Mouse (Mus musculus): Measurements from ENCODE around the gene Rpa1. TPM values are rescaled to one million over a fixed set of nuclear protein-coding genes. Genes with fewer than 3 reads are reported as not detected.
"Not testable (repeated sequence)": the region's sequence is repeated elsewhere in the genome, so short reads cannot be mapped to it uniquely, and the experiment has no call there.

Gene Rpa1
- total RNA-seq, 2 experiments from 2014 or later: 47.2 to 49.9 TPM

DNA sequence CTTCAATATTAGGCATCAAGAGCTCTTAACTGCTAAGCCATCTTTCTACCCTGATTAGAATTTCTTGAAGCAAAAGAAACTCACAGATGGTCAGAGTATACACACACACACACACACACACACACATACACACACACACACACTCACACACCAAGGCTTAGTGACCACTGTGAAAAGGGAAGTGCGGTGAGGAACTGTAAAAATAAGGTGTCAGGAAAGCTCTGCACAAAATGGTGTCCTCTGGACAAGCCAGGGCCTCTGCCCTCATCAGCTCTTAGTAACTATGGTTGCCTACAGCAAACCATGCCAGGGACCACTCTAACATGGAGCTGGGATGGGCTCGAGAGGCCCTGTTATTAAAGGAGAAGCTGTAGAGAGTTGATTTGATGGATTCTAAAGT lies 23.7 kb downstream of the Rpa1 start:
- DNase-seq (ENCODE audit: low spot score in 2 of 2): no peak

GRCm38 (mm10) chr11:75323326-75323737 lies 24.8 kb downstream of the Rpa1 start:
- no peak for DNase-seq (ENCODE audit: low spot score in 2 of 2)

DNA sequence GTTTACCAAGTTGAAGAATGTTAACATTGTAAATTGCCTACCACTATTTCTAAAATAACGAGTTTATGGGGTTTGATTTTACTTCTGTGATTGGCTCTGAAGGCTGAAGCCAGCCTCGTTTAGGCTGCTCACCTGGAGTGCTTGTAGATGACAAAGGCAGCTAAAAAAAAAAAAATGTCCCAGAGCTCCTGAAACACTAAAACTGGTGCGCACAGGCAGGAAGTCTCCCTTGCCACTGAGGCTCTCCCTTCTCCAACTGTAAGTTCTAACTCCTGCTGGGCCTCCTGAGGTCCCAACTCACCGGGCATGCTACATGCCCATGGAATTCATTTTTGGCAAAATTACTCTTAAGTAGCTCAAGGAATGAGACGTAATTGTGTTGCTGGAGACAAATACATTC lies 28.9 kb downstream of the Rpa1 start:
- no peak for DNase-seq (ENCODE audit: low spot score in 2 of 2)

DNA sequence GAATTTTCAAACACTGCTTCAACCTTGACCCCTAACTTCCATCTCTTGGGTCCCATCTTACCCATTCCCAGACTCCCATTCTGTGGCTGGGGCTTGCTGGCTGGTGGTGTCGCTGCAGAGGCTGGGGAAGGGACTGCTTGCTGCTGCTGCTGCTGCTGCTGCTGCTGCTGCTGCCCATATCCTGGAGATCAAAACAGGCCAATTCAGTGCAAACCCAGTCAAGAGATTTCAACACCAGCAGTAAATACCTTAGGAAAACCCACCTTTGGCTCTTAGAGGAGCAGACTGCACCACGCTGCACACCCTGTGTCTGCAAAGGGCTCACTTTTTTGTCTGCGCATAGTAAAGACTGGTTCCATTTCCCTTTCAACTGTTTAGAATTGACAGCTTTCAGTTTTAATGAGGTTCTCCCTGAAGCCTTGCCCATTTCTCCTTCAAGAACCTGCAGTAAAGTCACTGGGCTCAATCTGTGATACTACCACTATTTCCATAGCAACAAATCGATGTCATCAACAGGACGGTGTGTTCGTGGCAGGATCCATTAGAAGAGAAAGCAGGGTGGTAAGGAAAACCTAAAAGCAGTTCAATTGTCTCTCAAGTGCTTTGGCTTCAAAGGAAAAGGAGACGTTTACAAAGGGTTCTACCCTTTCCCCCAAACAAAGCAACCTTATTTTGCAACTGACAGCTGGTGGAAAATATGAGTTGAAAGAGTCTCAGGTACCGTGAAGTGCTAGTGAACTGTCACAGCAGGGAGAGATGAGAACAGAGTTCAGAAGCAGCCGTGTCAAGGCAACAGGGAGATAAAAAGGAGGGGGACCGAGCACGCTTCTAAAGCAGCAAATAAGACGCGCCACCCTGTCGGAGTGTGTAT lies 29.5 kb downstream of the Rpa1 start:
- no peak for DNase-seq (ENCODE audit: low spot score in 2 of 2)

DNA sequence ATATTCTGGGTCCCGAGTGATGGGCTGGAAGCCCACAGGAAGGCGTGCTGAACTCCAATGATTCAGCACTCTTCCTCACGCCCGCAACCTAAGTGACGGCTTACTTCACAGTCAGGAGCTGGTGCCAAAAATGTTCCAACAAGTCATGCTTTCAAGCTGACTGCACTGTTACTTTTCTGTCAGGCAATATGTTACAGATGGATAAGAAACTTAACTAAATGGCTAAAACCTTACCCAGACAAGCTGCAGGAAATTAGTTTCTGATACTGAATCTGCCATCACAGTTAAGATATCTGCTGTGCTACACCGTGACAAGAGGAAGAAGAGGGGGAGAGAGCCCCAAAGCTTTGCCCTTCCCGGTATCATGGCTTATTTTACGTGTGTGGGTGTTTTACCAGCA lies 34.3 kb downstream of the Rpa1 start:
- DNase-seq (ENCODE audit: low spot score in 2 of 2): peak in 1 of 2 experiments; percentile 52

DNA sequence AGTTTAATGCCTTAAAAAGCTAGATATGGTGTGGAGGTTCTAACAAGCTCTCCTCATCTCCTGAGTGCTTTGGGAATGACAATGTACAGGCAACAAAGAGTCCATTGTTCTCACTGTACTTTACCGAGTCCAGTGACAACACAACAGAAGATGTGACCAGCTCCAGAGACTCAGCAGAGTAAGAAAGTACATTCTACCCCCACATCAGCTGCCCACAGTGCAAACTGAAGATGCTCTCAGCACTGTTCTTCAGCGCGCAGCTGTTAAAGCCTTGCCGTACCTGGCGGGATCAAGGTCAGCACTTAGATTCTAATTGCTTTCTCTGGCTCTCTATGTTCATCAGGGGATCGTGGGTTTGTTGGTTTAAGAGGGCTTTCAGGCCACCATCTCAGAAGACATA lies 36.4 kb downstream of the Rpa1 start:
- no peak for DNase-seq (ENCODE audit: low spot score in 2 of 2)

- no peak for DNase-seq (ENCODE audit: low spot score in 2 of 2)
Observed at GRCm38 (mm10) chr11:75310813-75311212, 37.3 kb downstream of the Rpa1 start.

DNA sequence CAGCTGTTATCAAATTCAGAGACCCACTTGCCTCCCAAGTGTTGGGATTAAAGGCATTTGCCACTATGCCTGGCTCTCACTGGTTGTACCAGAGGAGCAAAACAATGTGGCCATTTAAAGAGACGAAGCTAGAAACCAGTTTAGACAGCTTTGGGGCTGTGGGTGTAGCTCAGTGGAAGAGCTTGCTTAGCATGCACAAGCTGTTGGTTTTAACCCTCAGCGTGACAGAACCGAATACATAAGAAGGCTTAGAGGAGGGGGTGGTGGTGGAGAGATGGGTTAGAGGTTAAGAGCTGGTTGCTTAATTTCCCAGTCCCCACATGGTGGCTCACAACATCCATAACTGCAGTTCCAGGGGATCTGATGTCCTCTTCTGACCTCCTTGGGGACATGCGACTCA lies 39.5 kb downstream of the Rpa1 start:
- DNase-seq (ENCODE audit: low spot score in 2 of 2): no peak

DNA sequence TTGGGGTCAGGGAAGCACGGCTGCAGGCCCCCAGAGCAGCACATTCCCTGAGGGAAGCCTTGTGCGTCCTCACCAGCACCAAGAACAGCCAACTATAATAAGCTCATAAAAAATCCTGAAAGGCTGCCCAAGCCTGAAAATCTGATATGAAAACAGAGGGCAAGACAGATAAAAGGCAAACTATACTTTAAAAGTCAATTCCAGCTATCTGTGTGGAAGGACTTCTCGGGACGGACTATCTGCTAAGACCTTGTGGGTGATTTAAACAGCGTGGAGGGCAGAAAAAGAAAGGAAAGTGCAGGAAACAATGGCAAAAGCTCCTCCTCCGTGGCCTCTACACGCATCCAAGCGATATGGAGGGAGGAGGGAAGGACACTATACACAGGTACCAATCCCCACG lies 43.3 kb downstream of the Rpa1 start:
- DNase-seq (ENCODE audit: low spot score in 2 of 2): no peak

DNA sequence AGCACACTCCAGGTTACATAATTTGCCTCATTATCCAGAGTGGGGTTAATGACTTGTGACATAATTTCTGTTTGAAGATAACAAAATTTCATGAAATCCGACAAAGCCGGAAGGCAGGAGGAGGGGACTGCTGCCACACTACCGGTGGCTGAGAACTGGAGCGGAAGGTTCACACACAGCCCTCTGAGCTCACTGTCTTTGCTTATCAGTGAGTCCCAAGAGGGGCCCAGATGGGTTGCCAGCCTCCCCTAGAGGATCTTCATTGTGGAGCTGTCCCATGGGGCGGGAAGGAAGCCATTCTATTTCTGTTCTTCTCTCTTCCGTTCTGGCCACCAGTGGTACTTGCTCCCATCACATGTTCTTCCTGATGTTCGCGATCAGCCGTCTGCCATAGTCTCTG lies 47.2 kb downstream of the Rpa1 start:
- no peak for DNase-seq (ENCODE audit: low spot score in 2 of 2)

GRCm38 (mm10) chr11:75299786-75300185 lies 48.3 kb downstream of the Rpa1 start:
- no peak for DNase-seq (ENCODE audit: low spot score in 2 of 2)

DNA sequence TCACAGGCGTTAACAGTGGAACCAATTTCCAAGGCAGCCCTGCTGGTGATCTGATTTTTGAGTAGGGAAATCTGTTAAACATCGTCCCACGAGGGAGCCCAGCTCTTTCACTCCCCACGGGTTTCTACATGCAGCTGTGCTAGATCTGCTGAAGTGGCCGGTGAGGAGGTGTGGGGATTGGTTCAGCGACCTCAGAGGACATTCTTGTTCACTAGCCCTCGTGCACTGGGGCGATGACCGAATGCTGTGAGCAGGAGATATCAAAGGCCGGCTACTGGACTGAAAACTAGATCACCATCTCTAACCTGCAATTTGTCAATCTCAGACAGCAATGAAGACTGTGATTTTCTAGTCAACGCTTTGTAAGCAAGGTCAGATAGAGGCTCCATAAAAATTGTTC lies 49.6 kb downstream of the Rpa1 start:
- DNase-seq (ENCODE audit: low spot score in 2 of 2): no peak

GRCm38 (mm10) chr11:75297631-75298030 lies 50.5 kb downstream of the Rpa1 start:
- DNase-seq (ENCODE audit: low spot score in 2 of 2): no peak

- no peak for DNase-seq (ENCODE audit: low spot score in 2 of 2)
Observed at GRCm38 (mm10) chr11:75296406-75297005, 51.6 kb downstream of the Rpa1 start.

DNA sequence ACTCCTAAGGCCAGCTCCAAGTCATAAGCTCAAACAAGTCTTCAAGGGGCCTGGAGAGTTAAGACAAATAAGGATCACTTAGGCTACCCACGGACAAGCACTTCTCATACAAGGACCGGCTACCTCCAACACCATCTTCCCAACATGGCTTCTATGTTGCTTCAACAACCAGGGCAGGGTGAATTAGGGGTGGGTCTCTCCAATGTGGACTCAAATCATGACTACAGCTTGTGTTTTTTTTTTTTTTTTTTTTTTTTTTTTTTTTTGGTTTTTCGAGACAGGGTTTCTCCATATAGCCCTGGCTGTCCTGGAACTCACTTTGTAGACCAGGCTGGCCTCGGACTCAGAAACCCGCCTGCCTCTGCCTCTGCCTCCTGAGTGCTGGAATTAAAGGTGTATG lies 52.6 kb downstream of the Rpa1 start:
- DNase-seq (ENCODE audit: low spot score in 2 of 2): not testable (repeated sequence)

DNA sequence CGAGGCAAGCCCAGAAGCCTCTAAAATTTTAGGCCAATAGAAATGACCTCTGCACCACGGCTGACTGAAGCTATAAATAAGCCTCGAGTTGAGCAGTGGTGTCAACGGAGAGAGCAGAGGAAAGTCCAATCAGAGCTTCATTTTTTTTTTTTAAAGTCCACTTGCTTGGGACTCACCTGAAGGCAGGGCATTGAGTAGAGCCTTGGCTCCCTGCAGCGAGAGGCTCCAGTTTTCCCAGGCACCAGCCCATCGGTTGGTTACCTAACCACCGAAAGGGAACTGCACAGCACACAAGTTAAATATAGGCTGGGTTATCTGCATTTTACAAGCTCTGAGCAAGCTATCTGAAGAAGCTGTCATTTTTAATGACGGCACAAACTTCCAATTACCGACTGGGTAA lies 53.3 kb downstream of the Rpa1 start:
- no peak for DNase-seq (ENCODE audit: low spot score in 2 of 2)

- no peak for DNase-seq (ENCODE audit: low spot score in 2 of 2)
Observed at GRCm38 (mm10) chr11:75293852-75294361, 54.2 kb downstream of the Rpa1 start.

GRCm38 (mm10) chr11:75292281-75292680 lies 55.8 kb downstream of the Rpa1 start:
- no peak for DNase-seq (ENCODE audit: low spot score in 2 of 2)

DNA sequence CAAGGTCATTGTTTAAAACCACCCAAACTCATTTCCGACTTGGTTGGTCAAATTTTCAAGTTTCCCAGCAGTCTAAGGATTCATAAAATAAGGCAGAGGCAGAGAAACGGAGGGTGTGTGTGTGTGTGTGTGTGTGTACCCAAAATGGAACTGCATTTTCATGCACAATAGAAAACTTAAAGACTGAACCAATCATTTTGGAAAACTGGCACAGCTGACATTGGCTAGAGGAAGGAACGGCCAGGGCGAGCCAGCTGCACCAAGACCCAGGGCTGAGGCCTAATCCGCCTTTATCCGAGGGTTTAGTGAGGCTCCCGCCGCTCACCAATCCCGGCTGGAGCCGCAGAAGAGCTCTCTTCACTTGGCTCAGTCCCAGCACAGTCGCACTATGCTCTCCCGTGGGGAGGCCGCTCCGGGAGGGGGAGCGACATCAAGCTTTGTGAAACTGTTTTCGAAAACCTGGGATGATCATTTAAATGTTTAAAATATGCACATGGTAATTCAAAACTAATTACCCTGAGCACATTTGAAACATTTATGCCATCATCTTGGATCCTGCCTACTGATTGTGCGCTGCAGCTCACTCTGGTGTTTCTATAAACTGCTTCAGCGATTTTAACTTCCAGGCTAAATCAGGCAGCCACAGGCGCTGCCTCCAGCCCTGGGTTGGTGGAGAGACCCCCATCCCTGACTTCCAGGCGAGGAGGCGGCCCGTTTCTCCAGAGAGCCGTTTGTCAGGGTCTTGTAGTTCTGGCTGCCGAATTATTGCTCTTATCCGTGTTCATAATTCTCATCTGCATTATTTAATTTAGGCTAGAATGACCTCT lies 56.5 kb downstream of the Rpa1 start:
- DNase-seq (ENCODE audit: low spot score in 2 of 2): peak; percentile 67 to 80

DNA sequence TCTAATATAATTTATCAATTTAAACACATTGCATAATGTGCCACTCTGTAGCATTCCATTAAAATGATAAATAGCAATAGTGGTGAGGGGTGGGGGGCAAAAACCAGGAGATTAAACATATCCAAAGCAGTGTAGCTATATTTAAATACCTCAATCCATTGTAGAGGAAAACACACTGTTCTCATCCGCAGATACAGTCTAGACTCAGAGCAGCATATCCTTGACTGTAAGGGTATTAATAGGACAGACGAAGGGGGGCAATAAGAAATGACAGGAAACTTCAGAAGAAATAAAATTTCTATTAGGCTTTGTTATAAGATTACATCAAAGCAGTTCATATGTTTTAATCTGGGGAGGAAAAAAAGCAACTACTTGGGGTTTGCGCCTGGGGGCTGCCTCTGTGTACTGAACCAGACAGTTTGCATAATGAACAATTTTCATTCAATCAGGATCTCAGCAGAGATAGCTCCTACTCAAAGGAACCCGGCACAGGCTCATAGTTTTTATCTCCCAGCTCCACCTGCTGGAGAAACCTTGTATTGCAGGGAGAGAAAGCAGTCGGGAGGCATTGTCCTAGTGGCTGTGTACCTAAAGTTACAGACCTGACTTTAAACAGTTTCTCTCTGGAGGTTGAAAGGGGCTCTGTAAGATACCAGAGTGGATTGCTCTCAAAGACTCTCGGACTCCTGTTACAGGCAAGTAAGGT lies 57.4 kb downstream of the Rpa1 start:
- DNase-seq (ENCODE audit: low spot score in 2 of 2): peak; percentile 94 to 97

- no peak for DNase-seq (ENCODE audit: low spot score in 2 of 2)
Observed at GRCm38 (mm10) chr11:75289120-75289519, 59.0 kb downstream of the Rpa1 start.

Data from left cerebral cortex, adult 18-20 months (tissue).